In genomic region chr10:80071516-80071900, GRCm38 (mm10) we compare ENCODE assay signal across 8 mouse cellular contexts. TPM values are rescaled to one million over a fixed set of nuclear protein-coding genes. Genes with fewer than 3 reads are reported as not detected.
DNase-seq lines count a peak whose midpoint lies in the region; ATAC-seq and TF ChIP-seq lines count a peak whose summit lies in the region.

No protein-coding gene starts in this region.

- no peak overlapping the region for H3K4me3 ChIP-seq in kidney, adult 2 months (ENCODE audit: insufficient read depth, low read depth, low read length)
- no peak overlapping the region for H3K4me3 ChIP-seq in MEL (ENCODE audit: control insufficient read depth in 1 of 2, insufficient read depth in 1 of 2, low read depth in 2 of 2, low read length in 2 of 2)
- H3K4me3 ChIP-seq in embryonic facial prominence, embryonic 12.5 days: no peak overlapping the region
- no peak overlapping the region for H3K4me3 ChIP-seq in limb, embryonic 12.5 days (replicated peaks)

- TF ChIP-seq EP300 in MEL (IDR thresholded peaks at IDR 0.05; ENCODE audit: low read depth in 1 of 2, low read length in 2 of 2): no peak

- H3K9ac ChIP-seq in MEL (ENCODE audit: control insufficient read depth, low read depth, low read length, poor library complexity, severe bottlenecking): peak overlapping the region; percentile 47
- H3K9ac ChIP-seq in embryonic facial prominence, embryonic 12.5 days: no peak overlapping the region
- no peak overlapping the region; the same call in 1 of the 2 replicates for H3K9ac ChIP-seq in limb, embryonic 12.5 days (replicated peaks)

- H3K4me2 ChIP-seq in embryonic facial prominence, embryonic 12.5 days (replicated peaks): 0 out of 2 replicates have a peak overlapping the region, but pooled peaks have one; percentile 11
- H3K4me2 ChIP-seq in limb, embryonic 12.5 days: no peak overlapping the region

- 15% methylated on average over 3 of the region's 3 CpGs for WGBS in kidney, adult 2 months
- 69% methylated on average over 3 of the region's 3 CpGs for WGBS in embryonic facial prominence, embryonic 12.5 days
- 81% methylated on average over 3 of the region's 3 CpGs for WGBS in limb, embryonic 12.5 days

- DNase-seq in kidney, adult 2 months: peak; percentile 75
- no peak for DNase-seq in kidney, postnatal 14 days
- no peak for DNase-seq in MEL (ENCODE audit: low read depth, low spot score)
- DNase-seq in frontal cortex, adult 2 months (ENCODE audit: extremely low spot score in 1 of 2, low spot score in 1 of 2): no peak
- no peak for DNase-seq in layer of hippocampus, adult 8-10 months (ENCODE audit: low spot score in 2 of 2)
- DNase-seq in thymus, postnatal 10 days (ENCODE audit: low spot score in 2 of 2): no peak

- no peak for ATAC-seq in embryonic facial prominence, embryonic 12.5 days (ENCODE audit: insufficient number of reproducible peaks, insufficient read depth, low FRiP score, low TSS enrichment)
- no peak for ATAC-seq in limb, embryonic 12.5 days (ENCODE audit: insufficient number of reproducible peaks, insufficient read depth, low FRiP score, low TSS enrichment, low read depth)

- H3K4me1 ChIP-seq in kidney, adult 2 months (ENCODE audit: control insufficient read depth, insufficient read depth, low read length): peaks cover 37% of the 10 kb centered on the region
- peaks cover 0 to 24% of the 10 kb centered on the region in 2 experiments; a peak in 2 of 4 replicates for H3K4me1 ChIP-seq in MEL (ENCODE audit: control insufficient read depth in 1 of 2, insufficient read depth in 2 of 2, low read length in 2 of 2)
- H3K4me1 ChIP-seq in embryonic facial prominence, embryonic 12.5 days: peaks cover 41% of the 10 kb centered on the region
- peaks cover 22% of the 10 kb centered on the region for H3K4me1 ChIP-seq in limb, embryonic 12.5 days (replicated peaks)

- no peaks in the 10 kb centered on the region for H3K36me3 ChIP-seq in kidney, adult 2 months (ENCODE audit: control insufficient read depth, insufficient read depth, low read length)
- H3K36me3 ChIP-seq in MEL (ENCODE audit: control insufficient read depth in 1 of 2, insufficient read depth in 2 of 2, low read length in 2 of 2): peaks cover 0 to 20% of the 10 kb centered on the region in 2 experiments; a peak in 3 of 4 replicates
- no peaks in the 10 kb centered on the region for H3K36me3 ChIP-seq in embryonic facial prominence, embryonic 12.5 days
- H3K36me3 ChIP-seq in limb, embryonic 12.5 days: peaks cover 4% of the 10 kb centered on the region; the same call in 1 of the 2 replicates

- H3K27ac ChIP-seq in kidney, adult 2 months (ENCODE audit: insufficient read depth, low read depth, low read length): peak overlapping the region; percentile 84
- peak overlapping the region; percentile 81 for H3K27ac ChIP-seq in MEL (ENCODE audit: control insufficient read depth, low read depth, low read length)
- peak overlapping the region; percentile 78 for H3K27ac ChIP-seq in embryonic facial prominence, embryonic 12.5 days
- peak overlapping the region; percentile 70 for H3K27ac ChIP-seq in limb, embryonic 12.5 days

- no peaks in the 10 kb centered on the region for H3K27me3 ChIP-seq in kidney, adult 2 months (replicated peaks; ENCODE audit: control insufficient read depth, insufficient read depth, low read length)
- no peaks in the 10 kb centered on the region for H3K27me3 ChIP-seq in MEL (ENCODE audit: control insufficient read depth in 1 of 2, insufficient read depth in 2 of 2, low read length in 2 of 2)
- no peaks in the 10 kb centered on the region for H3K27me3 ChIP-seq in embryonic facial prominence, embryonic 12.5 days
- no peaks in the 10 kb centered on the region for H3K27me3 ChIP-seq in limb, embryonic 12.5 days

- no peaks in the 10 kb centered on the region for H3K9me3 ChIP-seq in MEL (replicated peaks; ENCODE audit: insufficient read depth, low read length)
- H3K9me3 ChIP-seq in embryonic facial prominence, embryonic 12.5 days: no peaks in the 10 kb centered on the region
- H3K9me3 ChIP-seq in limb, embryonic 12.5 days: no peaks in the 10 kb centered on the region

- H3K79me2 ChIP-seq in MEL (ENCODE audit: control insufficient read depth, insufficient read depth, low read length, poor library complexity): no peaks in the 10 kb centered on the region; the same call in 1 of the 2 replicates

- no peak for TF ChIP-seq RAD21 in MEL (IDR thresholded peaks at IDR 0.05; ENCODE audit: low read depth, low read length)

- no peak for TF ChIP-seq POLR2A in kidney, adult 2 months (IDR thresholded peaks at IDR 0.05; ENCODE audit: low read depth, low read length)
- TF ChIP-seq POLR2A in MEL (IDR thresholded peaks at IDR 0.05; ENCODE audit: control insufficient read depth in 1 of 2, insufficient read depth in 1 of 2, low read depth in 1 of 2, low read length in 2 of 2, poor library complexity in 1 of 2): no peak

- TF ChIP-seq CTCF in kidney, adult 2 months (conservative IDR thresholded peaks at IDR 0.05; ENCODE audit: insufficient read depth, insufficient read length, low read depth, low read length): no peak
- TF ChIP-seq CTCF in MEL (IDR thresholded peaks at IDR 0.05 in 2 of 3, conservative IDR thresholded peaks at IDR 0.05 in 1 of 3; ENCODE audit: control insufficient read depth in 1 of 3, insufficient read depth in 1 of 3, low read depth in 2 of 3, low read length in 3 of 3, poor library complexity in 1 of 3, severe bottlenecking in 1 of 3): no peak

TF ChIP-seq in MEL, 35 proteins besides CTCF, POLR2A, EP300 and RAD21:
- TF ChIP-seq UBTF (IDR thresholded peaks at IDR 0.05; ENCODE audit: borderline replicate concordance, insufficient read depth, low read depth, low read length) (no peak), RCOR1 (IDR thresholded peaks at IDR 0.05; ENCODE audit: low read depth, low read length) (no peak), KAT2A (conservative IDR thresholded peaks at IDR 0.05; ENCODE audit: low read depth, low read length) (no peak), CHD1 (IDR thresholded peaks at IDR 0.05; ENCODE audit: low read depth, low read length) (no peak), MYC (IDR thresholded peaks at IDR 0.05; ENCODE audit: low read depth, low read length) (no peak), NRF1 (IDR thresholded peaks at IDR 0.05; ENCODE audit: insufficient read depth, low read depth, low read length, poor library complexity, severe bottlenecking) (no peak), TAL1 (IDR thresholded peaks at IDR 0.05; ENCODE audit: low read length) (no peak)

RNA-seq across cellular contexts. Expression of gene Gpx4, which starts 24.5 kb away (rescaled TPM):
- polyA plus RNA-seq in kidney, adult 2 months (2012; rRNA removed): 1,431 and 1,557 TPM in 2 replicates
- 422 and 508 TPM in 2 replicates for total RNA-seq in MEL (2012; rRNA removed)
- polyA plus RNA-seq in MEL (2012; ENCODE audit: insufficient read depth in 1 of 2, insufficient read length in 2 of 2, low read depth in 1 of 2, low replicate concordance in 2 of 2, missing spikeins in 1 of 2): 100 to 1,000 TPM in 1 of 2 experiments, not detected in 1; 536 TPM
- 475 and 505 TPM in 2 replicates for polyA plus RNA-seq in embryonic facial prominence, embryonic 12.5 days (2016; fragmentation: Nextera tagmentation; extraction: Ambion mirVana)
- 463 and 494 TPM in 2 replicates for polyA plus RNA-seq in limb, embryonic 12.5 days (2016; fragmentation: Nextera tagmentation; extraction: Ambion mirVana)
- polyA plus RNA-seq in frontal cortex, adult 2 months (2012; rRNA removed): 867 and 914 TPM in 2 replicates
- total RNA-seq in layer of hippocampus, adult 8-10 months (2022): 100 to 1,000 TPM; 433 to 528 (median 468) TPM

RNA-seq across cellular contexts. Expression of gene Polr2e, which starts 31.9 kb away (rescaled TPM):
- polyA plus RNA-seq in kidney, adult 2 months (2012; rRNA removed): 230 and 235 TPM in 2 replicates
- 156 and 169 TPM in 2 replicates for total RNA-seq in MEL (2012; rRNA removed)
- 100 to 1,000 TPM; 258 to 279 TPM for polyA plus RNA-seq in MEL (2012; ENCODE audit: insufficient read depth in 1 of 2, insufficient read length in 2 of 2, low read depth in 1 of 2, low replicate concordance in 2 of 2, missing spikeins in 1 of 2)
- 227 and 245 TPM in 2 replicates for polyA plus RNA-seq in embryonic facial prominence, embryonic 12.5 days (2016; fragmentation: Nextera tagmentation; extraction: Ambion mirVana)
- polyA plus RNA-seq in limb, embryonic 12.5 days (2016; fragmentation: Nextera tagmentation; extraction: Ambion mirVana): 241 and 251 TPM in 2 replicates
- 200 and 205 TPM in 2 replicates for polyA plus RNA-seq in frontal cortex, adult 2 months (2012; rRNA removed)
- 10 to 100 TPM; 64.2 to 86.7 (median 75.4) TPM for total RNA-seq in layer of hippocampus, adult 8-10 months (2022)

RNA-seq across cellular contexts. Expression of gene Sbno2, which starts 33.9 kb away (rescaled TPM):
- polyA plus RNA-seq in kidney, adult 2 months (2012; rRNA removed): 27.7 and 30.8 TPM in 2 replicates
- 14.6 and 15.8 TPM in 2 replicates for total RNA-seq in MEL (2012; rRNA removed)
- 10 to 100 TPM in 1 of 2 experiments, not detected in 1; 29.0 TPM for polyA plus RNA-seq in MEL (2012; ENCODE audit: insufficient read depth in 1 of 2, insufficient read length in 2 of 2, low read depth in 1 of 2, low replicate concordance in 2 of 2, missing spikeins in 1 of 2)
- 15.2 and 16.1 TPM in 2 replicates for polyA plus RNA-seq in embryonic facial prominence, embryonic 12.5 days (2016; fragmentation: Nextera tagmentation; extraction: Ambion mirVana)
- polyA plus RNA-seq in limb, embryonic 12.5 days (2016; fragmentation: Nextera tagmentation; extraction: Ambion mirVana): 13.9 and 14.4 TPM in 2 replicates
- 26.6 TPM in 2 replicates for polyA plus RNA-seq in frontal cortex, adult 2 months (2012; rRNA removed)
- total RNA-seq in layer of hippocampus, adult 8-10 months (2022): 10 to 100 TPM; 19.9 to 52.8 (median 29.8) TPM

RNA-seq across cellular contexts. Expression of gene Stk11, which starts 44.1 kb away (rescaled TPM):
- polyA plus RNA-seq in kidney, adult 2 months (2012; rRNA removed): 114 and 117 TPM in 2 replicates
- 77.8 and 108 TPM in 2 replicates for total RNA-seq in MEL (2012; rRNA removed)
- 100 to 1,000 TPM in 1 of 2 experiments, not detected in 1; 188 TPM for polyA plus RNA-seq in MEL (2012; ENCODE audit: insufficient read depth in 1 of 2, insufficient read length in 2 of 2, low read depth in 1 of 2, low replicate concordance in 2 of 2, missing spikeins in 1 of 2)
- polyA plus RNA-seq in embryonic facial prominence, embryonic 12.5 days (2016; fragmentation: Nextera tagmentation; extraction: Ambion mirVana): 17.2 and 18.5 TPM in 2 replicates
- 16.1 and 18.1 TPM in 2 replicates for polyA plus RNA-seq in limb, embryonic 12.5 days (2016; fragmentation: Nextera tagmentation; extraction: Ambion mirVana)
- 93.8 and 96.3 TPM in 2 replicates for polyA plus RNA-seq in frontal cortex, adult 2 months (2012; rRNA removed)
- 100 to 1,000 TPM in 1 of 4 experiments, 10 to 100 TPM in 3; 94.2 to 111 (median 96.5) TPM for total RNA-seq in layer of hippocampus, adult 8-10 months (2022)

RNA-seq across cellular contexts. Expression of gene Arhgap45, which starts 55.1 kb away (rescaled TPM):
- 9.6 and 25.5 TPM in 2 replicates for polyA plus RNA-seq in kidney, adult 2 months (2012; rRNA removed)
- 25.2 and 26.2 TPM in 2 replicates for total RNA-seq in MEL (2012; rRNA removed)
- polyA plus RNA-seq in MEL (2012; ENCODE audit: insufficient read depth in 1 of 2, insufficient read length in 2 of 2, low read depth in 1 of 2, low replicate concordance in 2 of 2, missing spikeins in 1 of 2): 10 to 100 TPM in 1 of 2 experiments, not detected in 1; 53.6 TPM
- 7.1 and 8.1 TPM in 2 replicates for polyA plus RNA-seq in embryonic facial prominence, embryonic 12.5 days (2016; fragmentation: Nextera tagmentation; extraction: Ambion mirVana)
- polyA plus RNA-seq in limb, embryonic 12.5 days (2016; fragmentation: Nextera tagmentation; extraction: Ambion mirVana): 12.5 and 12.6 TPM in 2 replicates
- polyA plus RNA-seq in frontal cortex, adult 2 months (2012; rRNA removed): 5.3 and 7.1 TPM in 2 replicates
- 10 to 100 TPM in 2 of 4 experiments, 1 to 10 TPM in 2; 2.8 to 14.1 (median 8.2) TPM for total RNA-seq in layer of hippocampus, adult 8-10 months (2022)
